Mouse (Mus musculus) CD4-positive, CD25-positive, alpha-beta regulatory T cell (primary cell): ENCODE measurements around the gene Olfr624. TPM values are rescaled to one million over a fixed set of nuclear protein-coding genes. Genes with fewer than 3 reads are reported as not detected.

Experiments used
- polyA plus RNA-seq: library from polyadenylated mRNA; unstranded; fragments of 100-300 nt; shearing (Covaris generic); gene quantifications from one replicate; pipeline ENCODE4 v1.2.1, GENCODE M21; 2017

Gene Olfr624
- 0.02 TPM for polyA plus RNA-seq

DNA sequence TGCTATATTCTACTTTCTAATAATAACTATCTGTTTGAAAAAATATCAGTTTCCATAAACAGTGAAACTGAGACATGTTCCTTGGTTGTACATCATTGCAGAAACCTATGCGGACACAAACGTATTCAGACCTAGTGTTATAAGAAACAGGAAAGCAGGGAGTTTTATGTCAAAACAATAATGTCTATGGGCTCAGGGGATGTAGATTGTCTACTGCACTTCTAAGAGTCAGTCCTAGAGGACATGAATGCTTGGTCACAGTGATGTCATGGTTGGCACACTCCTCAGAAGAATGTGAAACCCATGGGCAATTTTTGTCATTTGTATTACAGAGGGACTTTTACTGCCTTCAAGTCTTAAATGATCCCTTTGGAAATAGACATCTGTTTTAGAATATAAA, at the start of gene Olfr624:
Gene Olfr624 (minus strand): TSS at position 101 of the 400 bp plus-strand sequence.

DNA sequence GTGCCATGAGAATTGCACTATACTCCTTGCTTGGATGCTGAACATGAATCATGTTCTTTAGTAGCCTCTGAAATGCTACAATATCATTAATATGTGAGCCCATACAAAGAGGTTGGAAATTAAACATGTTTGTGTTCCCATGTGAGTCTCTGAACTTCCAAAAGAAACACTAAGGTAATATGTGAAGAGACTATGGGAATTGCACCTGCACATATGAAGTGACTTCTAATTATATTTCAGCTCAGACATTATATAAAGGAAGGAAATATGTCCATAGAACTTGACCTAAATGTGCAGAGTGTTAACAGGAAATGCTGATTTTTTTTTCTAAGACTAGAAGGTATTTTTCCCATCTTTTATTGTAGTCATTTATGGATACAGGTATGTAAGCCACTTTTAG, 43.4 kb upstream of the Olfr624 start, which contains the start of gene Olfr243:
Gene Olfr243 (plus strand): TSS at position 301 of the 400 bp plus-strand sequence.

DNA sequence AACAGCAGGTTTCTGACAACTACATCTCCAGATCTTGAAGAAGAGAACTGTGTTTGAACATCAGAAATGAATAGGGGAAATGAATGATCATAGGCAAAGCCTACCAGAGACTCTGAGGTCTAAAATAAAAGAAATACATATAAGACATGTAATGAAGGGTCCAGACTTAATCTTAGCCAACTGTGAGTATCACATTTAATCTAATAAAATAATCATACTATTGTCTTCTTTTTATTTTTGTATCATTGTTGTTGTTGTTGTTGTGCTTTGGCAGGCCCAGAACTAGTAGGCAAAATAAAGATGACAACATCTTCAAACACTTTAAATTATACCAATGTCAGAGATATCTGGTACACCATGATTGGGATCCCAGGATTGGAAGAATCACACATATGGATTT, 11.4 kb upstream of the Olfr624 start, which contains the start of gene Olfr625-ps1:
Gene Olfr625-ps1 (plus strand): TSS at position 301 of the 400 bp plus-strand sequence.

DNA sequence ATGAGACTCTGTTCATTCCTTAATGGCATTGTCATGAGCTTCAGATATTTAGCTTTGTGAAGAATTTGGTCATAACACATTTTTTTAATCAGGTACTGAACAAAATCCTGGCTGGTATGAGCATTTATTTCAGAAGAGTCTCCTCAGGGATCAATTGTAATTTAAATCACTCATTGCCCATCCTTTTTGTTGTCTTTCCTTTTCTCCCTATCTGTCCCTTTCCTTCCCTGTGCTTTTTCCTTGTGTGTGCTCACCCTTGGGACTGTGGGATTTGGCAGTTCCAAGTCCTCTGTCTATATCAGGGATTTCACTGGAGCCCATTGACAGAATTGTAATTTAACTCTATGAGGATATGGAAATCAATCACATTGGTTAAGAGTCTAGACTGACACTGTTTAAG, 7.4 kb downstream of the Olfr624 start, which contains the start of gene Olfr623:
Gene Olfr623 (minus strand): TSS at position 101 of the 400 bp plus-strand sequence.

DNA sequence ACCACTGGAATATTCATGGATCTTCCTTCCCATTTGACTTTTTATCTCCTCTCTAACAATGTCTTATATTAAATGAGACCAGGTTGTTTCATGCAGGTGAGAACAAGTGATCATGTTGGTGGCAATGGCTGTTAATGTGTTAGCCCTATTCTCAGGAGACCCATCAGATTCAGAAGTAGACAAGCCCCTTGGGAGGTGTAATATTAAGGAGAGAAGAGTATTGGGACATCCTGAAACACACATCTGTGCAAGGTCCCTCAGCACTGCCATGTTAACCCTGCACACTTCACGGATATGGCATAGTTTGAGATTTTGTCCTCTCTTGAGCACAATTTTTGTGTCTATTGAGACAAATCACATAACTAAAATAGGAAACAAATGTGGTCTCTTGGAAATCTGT, 28.4 kb downstream of the Olfr624 start, which contains the start of gene Olfr622:
Gene Olfr622 (minus strand): TSS at position 101 of the 400 bp plus-strand sequence.

Other genes with a start within 250 kb of the Olfr624 start
- gene Olfr605, start 225.8 kb downstream of the Olfr624 start, polyA plus RNA-seq: not detected
- not detected for gene Olfr606, start 222.1 kb downstream of the Olfr624 start, polyA plus RNA-seq
- gene Olfr607, start 207.0 kb downstream of the Olfr624 start, polyA plus RNA-seq: 0.07 TPM
- not detected for gene Olfr608, start 201.3 kb downstream of the Olfr624 start, polyA plus RNA-seq
- gene Olfr609, start 173.1 kb downstream of the Olfr624 start, polyA plus RNA-seq: not detected
- not detected for gene Olfr610, start 159.1 kb downstream of the Olfr624 start, polyA plus RNA-seq
- not detected for gene Olfr611, start 150.3 kb downstream of the Olfr624 start, polyA plus RNA-seq
- gene Olfr612, start 128.5 kb downstream of the Olfr624 start, polyA plus RNA-seq: not detected
- gene Olfr613, start 123.1 kb downstream of the Olfr624 start, polyA plus RNA-seq: not detected
- gene Olfr615, start 115.1 kb downstream of the Olfr624 start, polyA plus RNA-seq: not detected
- not detected for gene Olfr616, start 102.0 kb downstream of the Olfr624 start, polyA plus RNA-seq
- not detected for gene Olfr617, start 98.1 kb downstream of the Olfr624 start, polyA plus RNA-seq
- gene Olfr618, start 81.1 kb downstream of the Olfr624 start, polyA plus RNA-seq: not detected
- not detected for gene Olfr619, start 70.6 kb downstream of the Olfr624 start, polyA plus RNA-seq
- 0.11 TPM for gene Olfr620, start 58.7 kb downstream of the Olfr624 start, polyA plus RNA-seq
- gene Olfr622, start 28.5 kb downstream of the Olfr624 start, polyA plus RNA-seq: not detected
- not detected for gene Olfr623, start 7.5 kb downstream of the Olfr624 start, polyA plus RNA-seq
- not detected for gene Olfr625-ps1, start 11.5 kb upstream of the Olfr624 start, polyA plus RNA-seq
- gene Olfr243, start 43.5 kb upstream of the Olfr624 start, polyA plus RNA-seq: not detected
- gene Olfr628, start 59.2 kb upstream of the Olfr624 start, polyA plus RNA-seq: not detected
- gene Olfr629, start 73.8 kb upstream of the Olfr624 start, polyA plus RNA-seq: not detected
- not detected for gene Olfr630, start 86.1 kb upstream of the Olfr624 start, polyA plus RNA-seq
- 0.08 TPM for gene Olfr69, start 100.4 kb upstream of the Olfr624 start, polyA plus RNA-seq
- gene Olfr68, start 108.5 kb upstream of the Olfr624 start, polyA plus RNA-seq: not detected
- gene Olfr67, start 120.6 kb upstream of the Olfr624 start, polyA plus RNA-seq: 0.05 TPM
- 32.1 TPM for gene Hbb-bt, start 142.8 kb upstream of the Olfr624 start, polyA plus RNA-seq
- gene Hbb-bs, start 156.9 kb upstream of the Olfr624 start, polyA plus RNA-seq: 155 TPM
- not detected for gene Hbb-bh2, start 169.3 kb upstream of the Olfr624 start, polyA plus RNA-seq
- not detected for gene Hbb-bh1, start 172.0 kb upstream of the Olfr624 start, polyA plus RNA-seq
- gene Hbb-y, start 182.0 kb upstream of the Olfr624 start, polyA plus RNA-seq: not detected
- not detected for gene Olfr66, start 215.1 kb upstream of the Olfr624 start, polyA plus RNA-seq
- gene Olfr64, start 223.3 kb upstream of the Olfr624 start, polyA plus RNA-seq: 0.07 TPM
- not detected for gene Olfr65, start 232.3 kb upstream of the Olfr624 start, polyA plus RNA-seq